Mouse (Mus musculus) thymus, postnatal 10 days (tissue): Measurements from ENCODE around the gene Myo16.

Experiments used
- DNase-seq, 2 experiments: peaks; one replicate each; pipeline ENCODE4 v3.0.0; 2021; ENCODE audit warnings: low spot score in 2 of 2

Myo16 gene

DNA sequence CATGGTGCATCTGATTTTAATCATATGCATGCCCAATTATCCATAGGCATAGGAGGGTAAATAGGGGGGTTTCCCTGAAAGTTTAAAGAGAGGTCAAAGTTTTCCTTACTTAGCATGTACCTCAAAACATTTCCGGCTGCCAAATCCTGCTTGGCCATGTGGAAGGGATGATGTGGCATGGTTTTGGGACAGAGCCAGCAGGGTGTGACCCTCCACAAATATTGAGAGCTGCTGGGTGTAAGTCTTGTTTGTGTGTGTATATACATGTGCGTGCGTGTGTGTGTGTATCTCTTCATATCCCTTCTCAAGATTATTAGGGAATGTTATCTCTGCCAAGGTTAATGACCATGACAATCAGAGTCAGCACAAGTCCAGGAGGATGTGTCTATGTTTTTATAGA is 150.3 kb downstream of the Myo16 start:
- no peak for DNase-seq

GRCm38 (mm10) chr8:10304721-10305120 is 151.0 kb downstream of the Myo16 start:
- no peak for DNase-seq

DNA sequence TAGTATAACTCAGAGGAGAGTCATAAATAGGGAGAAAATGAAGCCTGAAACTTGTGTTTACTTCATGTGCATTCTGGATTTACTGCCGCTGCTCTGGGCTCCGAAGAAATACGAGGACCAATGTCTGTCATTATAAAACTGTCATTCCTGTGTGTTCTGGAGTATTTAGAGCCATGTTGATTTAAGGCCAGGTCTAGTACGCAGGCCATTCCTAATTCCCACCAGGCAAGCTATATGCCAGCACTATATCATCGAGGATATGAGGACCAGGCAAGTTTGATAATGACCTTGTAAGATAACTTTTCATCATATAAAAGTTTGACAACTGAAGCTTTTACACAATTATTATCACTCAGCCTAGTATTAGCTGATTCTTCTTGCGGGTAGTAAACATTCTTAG is 153.6 kb downstream of the Myo16 start:
- DNase-seq: no peak

GRCm38 (mm10) chr8:10307770-10308476 is 154.2 kb downstream of the Myo16 start:
- DNase-seq: no peak

DNA sequence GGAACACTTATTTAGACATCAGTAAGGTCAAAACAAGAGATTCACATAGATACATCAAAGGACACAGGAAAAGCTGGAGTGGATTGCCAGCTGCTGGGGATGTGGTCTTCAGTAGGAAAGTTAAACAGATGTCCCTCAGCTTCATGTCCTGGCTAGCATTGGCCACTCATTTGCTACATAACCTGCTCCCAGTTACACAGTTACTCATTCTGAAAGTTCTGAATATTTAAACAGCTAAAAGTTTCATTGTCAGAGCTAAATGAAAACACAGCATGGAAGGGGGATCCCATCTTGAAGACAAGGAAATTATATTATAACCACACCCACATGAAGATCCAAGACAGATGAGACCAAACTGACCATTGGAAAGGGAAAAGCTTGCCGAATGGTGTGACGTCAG is 156.8 kb downstream of the Myo16 start:
- no peak for DNase-seq

DNA sequence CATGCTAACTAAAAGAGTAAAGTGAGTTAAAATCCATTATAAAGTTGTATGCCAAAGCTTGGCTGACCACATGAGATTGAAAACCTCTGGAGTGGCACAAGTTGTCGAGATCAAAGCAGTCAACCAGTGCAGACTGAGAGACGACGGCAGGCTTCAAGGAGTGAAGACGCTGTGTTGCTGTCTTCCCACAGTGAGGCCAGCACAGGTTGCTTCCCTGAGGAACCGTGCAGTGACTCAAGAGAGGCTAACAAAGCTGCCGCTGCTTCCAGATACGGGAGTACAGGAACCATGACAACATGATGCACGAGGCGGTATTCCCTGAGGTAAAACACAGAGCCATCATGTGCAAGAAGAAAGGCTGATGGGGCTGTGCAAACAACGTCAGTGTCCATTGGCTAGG is 158.6 kb downstream of the Myo16 start:
- DNase-seq: no peak

DNA sequence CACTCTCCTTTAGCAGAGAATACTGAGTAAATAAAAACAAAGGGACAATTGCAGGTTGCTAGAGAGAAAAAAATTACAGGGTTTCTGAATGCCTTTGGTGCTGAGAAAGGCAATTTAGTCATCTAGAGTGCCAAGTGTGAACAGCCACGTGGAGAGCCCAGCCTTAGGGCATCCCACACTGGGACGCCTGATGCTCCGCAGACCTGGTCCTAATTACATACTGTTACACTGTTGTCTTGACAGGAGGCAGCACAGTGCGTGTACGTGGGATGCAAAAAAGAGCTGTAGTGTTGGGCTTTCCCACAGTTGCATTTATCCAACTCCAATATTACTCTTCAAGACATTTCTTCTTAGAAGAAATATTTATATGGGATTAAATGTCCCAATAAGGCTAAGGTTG is 162.5 kb downstream of the Myo16 start:
- no peak for DNase-seq

DNA sequence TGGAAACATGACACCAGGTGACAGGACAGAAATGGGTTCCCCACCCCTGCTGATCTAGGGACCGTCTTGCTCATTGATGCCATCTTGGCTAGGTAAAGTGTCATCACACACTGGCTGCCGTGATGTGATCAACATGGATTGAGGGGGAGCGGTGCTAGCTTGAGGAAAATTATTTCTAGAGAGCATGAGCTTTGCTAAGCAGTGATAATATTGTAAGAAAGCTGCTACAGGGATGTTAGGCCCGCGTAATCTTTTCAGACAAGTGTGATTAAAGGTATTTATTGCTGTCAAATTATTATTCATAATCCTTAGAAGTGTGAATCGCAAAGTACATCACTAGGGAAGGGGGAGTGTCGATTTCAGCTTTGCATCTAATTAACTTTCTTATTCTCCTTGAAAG is 164.4 kb downstream of the Myo16 start:
- no peak for DNase-seq

DNA sequence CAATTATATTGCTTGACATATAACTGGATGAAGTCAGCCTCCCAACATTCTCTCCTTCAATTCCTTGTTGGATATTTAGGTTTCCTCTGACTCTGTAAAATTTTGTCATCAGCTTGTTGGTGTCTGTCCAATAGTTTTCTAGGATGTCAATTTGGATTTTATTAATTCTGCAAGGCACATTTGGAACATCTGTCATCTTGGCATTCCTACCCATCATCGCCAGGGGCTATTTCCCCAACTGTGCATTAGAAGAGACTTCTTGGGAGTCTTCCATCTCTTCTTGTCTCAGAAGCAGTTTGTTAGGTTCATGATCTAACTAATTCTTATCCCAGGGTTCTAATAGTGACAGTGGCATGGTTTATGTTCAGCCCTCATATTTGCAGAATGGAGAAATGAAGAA is 196.7 kb downstream of the Myo16 start:
- no peak for DNase-seq

DNA sequence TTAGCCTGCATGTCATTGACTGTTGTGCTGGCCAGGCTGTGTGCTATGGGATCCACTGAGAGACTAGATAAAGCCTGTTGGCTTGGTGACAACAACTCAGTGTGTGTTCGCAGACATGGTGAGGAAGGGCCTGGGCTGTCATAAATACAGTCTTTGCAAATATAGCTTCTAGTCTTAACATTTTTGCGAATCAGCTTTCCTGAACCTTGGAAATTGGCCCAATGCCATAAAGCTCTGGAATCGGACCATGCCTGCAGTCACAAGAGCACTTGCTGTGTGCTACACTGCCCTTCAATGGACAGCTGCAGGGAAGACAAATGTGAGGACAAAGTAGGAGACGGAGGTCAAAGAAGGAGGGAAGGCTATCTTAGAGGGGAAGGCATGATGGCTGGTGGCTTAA is 205.0 kb downstream of the Myo16 start:
- no peak for DNase-seq

DNA sequence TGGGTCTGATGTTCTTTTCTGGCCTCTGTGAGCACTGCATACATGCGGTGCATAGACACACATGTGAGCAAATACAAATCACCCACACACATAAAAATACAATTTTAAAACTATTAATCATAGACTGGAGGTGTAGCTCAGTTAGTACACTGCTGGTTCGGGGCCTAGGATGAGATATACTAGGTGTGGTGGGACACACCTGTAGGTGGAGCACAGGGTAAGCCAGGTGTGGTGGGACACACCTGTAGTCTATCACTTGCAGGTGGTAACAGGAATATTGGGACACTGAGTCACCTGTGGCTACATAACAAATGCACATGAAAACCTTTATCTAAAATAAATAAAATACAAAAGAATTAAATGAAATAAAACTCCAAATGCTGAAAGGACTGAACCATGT is 209.2 kb downstream of the Myo16 start:
- DNase-seq: no peak

- DNase-seq: no peak
Measured at GRCm38 (mm10) chr8:10363654-10364406, 210.1 kb downstream of the Myo16 start.

- DNase-seq: no peak
Measured at GRCm38 (mm10) chr8:10366141-10366540, 212.4 kb downstream of the Myo16 start.

DNA sequence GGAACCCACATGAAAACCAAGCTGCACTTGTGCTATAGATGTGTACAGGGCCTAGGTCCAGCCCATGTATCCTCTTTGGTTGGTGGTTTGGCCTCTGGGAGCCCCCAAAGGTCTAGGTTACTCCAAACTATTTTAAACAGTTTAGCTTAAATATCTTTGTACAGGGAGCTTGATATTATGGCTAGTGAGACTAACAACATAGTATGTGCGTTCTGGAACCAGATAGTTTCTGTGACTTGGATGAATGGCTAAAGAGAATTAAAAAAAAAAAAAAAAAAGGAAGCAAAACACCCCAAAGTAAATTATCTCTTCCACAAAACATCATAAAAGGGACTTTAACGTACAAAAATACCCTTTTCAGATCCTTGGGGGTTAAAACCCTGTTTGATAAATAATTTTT is 218.9 kb downstream of the Myo16 start:
- DNase-seq: no peak

GRCm38 (mm10) chr8:10387143-10387542 is 233.4 kb downstream of the Myo16 start:
- DNase-seq: no peak

GRCm38 (mm10) chr8:10391096-10391683 is 237.5 kb downstream of the Myo16 start:
- no peak for DNase-seq

GRCm38 (mm10) chr8:10391913-10392312 is 238.2 kb downstream of the Myo16 start:
- no peak for DNase-seq

DNA sequence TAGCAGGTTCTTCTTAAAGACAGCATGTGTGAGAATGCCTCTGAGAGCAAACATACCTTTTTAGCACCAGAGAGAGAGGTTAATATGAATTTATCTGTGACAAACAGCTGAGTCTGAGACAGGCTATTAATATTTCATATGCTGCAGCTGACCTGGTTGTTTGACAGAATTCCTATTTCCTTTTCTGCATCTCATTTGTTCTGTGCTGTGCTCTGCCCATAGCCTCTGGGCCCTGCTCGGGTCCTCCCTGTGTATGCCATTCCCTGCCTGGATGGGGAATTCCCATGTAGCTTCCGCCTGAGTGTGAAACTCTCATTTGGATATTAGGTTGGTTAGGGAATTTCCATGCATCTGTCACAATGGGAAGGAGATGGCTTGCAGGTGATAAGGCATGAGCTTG is 240.8 kb downstream of the Myo16 start:
- no peak for DNase-seq

- no peak for DNase-seq
Measured at GRCm38 (mm10) chr8:10395146-10395545, 241.4 kb downstream of the Myo16 start.

- peak in 1 of 2 experiments; percentile 47 for DNase-seq
Measured at GRCm38 (mm10) chr8:10402606-10403005, 248.9 kb downstream of the Myo16 start.

- peak in 1 of 2 experiments; percentile 47 for DNase-seq
Measured at GRCm38 (mm10) chr8:10405469-10405868, 251.8 kb downstream of the Myo16 start.

GRCm38 (mm10) chr8:10409043-10409442 is 255.3 kb downstream of the Myo16 start:
- no peak for DNase-seq

- DNase-seq: no peak
Measured at GRCm38 (mm10) chr8:10411511-10411910, 257.8 kb downstream of the Myo16 start.
